ENCODE assay signal across 10 mouse cellular contexts in genomic region chr4:152349837-152350381, GRCm38 (mm10). TPM values are rescaled to one million over a fixed set of nuclear protein-coding genes. Genes with fewer than 3 reads are reported as not detected.
DNase-seq lines count a peak whose midpoint lies in the region; ATAC-seq and TF ChIP-seq lines count a peak whose summit lies in the region.
"Had no signal": no experiment of that assay in that cellular context is flagged by ENCODE, and none has a peak within 500 bp of the region (broad histone marks: within the 10 kb centered on the region; RNA-seq: fewer than 3 reads in every experiment).

No protein-coding gene starts in this region.

- H3K36me3 ChIP-seq in forebrain, embryonic 11.5 days (ENCODE audit: control insufficient read depth, insufficient read depth, low read length): no peaks in the 10 kb centered on the region
- H3K36me3 ChIP-seq in intestine, postnatal 0 days (ENCODE audit: control insufficient read depth, insufficient read depth): no peaks in the 10 kb centered on the region
- H3K36me3 ChIP-seq: lung, embryonic 15.5 days had no signal

- no peak overlapping the region for H3K9ac ChIP-seq in forebrain, embryonic 11.5 days (ENCODE audit: low read length)
- H3K9ac ChIP-seq in intestine, postnatal 0 days (ENCODE audit: low read depth, low read length): no peak overlapping the region
- H3K9ac ChIP-seq: lung, embryonic 15.5 days had no signal

- no peak for TF ChIP-seq CTCF in intestine, postnatal 0 days (IDR thresholded peaks at IDR 0.05; ENCODE audit: low read depth)

- H3K4me3 ChIP-seq in forebrain, embryonic 11.5 days (ENCODE audit: low read depth, low read length): no peak overlapping the region
- H3K4me3 ChIP-seq in intestine, postnatal 0 days (ENCODE audit: low read depth, low read length): no peak overlapping the region
- H3K4me3 ChIP-seq: lung, embryonic 15.5 days had no signal

- H3K4me2 ChIP-seq in forebrain, embryonic 11.5 days (ENCODE audit: low read depth, low read length, severe bottlenecking): no peak overlapping the region
- 0 out of 2 replicates have a peak overlapping the region, but pooled peaks have one; percentile 6 for H3K4me2 ChIP-seq in intestine, postnatal 0 days (replicated peaks; ENCODE audit: low read depth)
- H3K4me2 ChIP-seq: lung, embryonic 15.5 days had no signal

- DNase-seq in embryo, embryonic 10 days (ENCODE audit: low spot score): peak; percentile 46
- no peak for DNase-seq in embryo, embryonic 9.5 days (ENCODE audit: extremely low spot score)
- peak; percentile 48 for DNase-seq in forebrain, embryonic 11.5 days (ENCODE audit: low spot score)
- peak; percentile 42 for DNase-seq in retina, embryonic 14.5 days (ENCODE audit: low spot score)
- DNase-seq in gastrocnemius, postnatal 10 days: no peak
- no peak for DNase-seq in kidney, adult 8-10 months
- no peak for DNase-seq in cerebellum, adult 18-20 months

- 18% methylated on average over 17 of the region's 17 CpGs for WGBS in forebrain, embryonic 11.5 days
- 5% methylated on average over 16 of the region's 17 CpGs for WGBS in intestine, postnatal 0 days

- peaks cover 9% of the 10 kb centered on the region for H3K4me1 ChIP-seq in forebrain, embryonic 11.5 days (replicated peaks; ENCODE audit: control insufficient read depth, insufficient read depth, low read length)
- no peaks in the 10 kb centered on the region; the same call in 1 of the 2 replicates for H3K4me1 ChIP-seq in intestine, postnatal 0 days (replicated peaks; ENCODE audit: control insufficient read depth, insufficient read depth, low read length)
- H3K4me1 ChIP-seq: lung, embryonic 15.5 days had no signal

- ATAC-seq in forebrain, embryonic 11.5 days (replicated peaks; ENCODE audit: low FRiP score): peak; percentile 45; the same call in 1 of the 2 replicates
- ATAC-seq in intestine, postnatal 0 days: no peak

- H3K27ac ChIP-seq in forebrain, embryonic 11.5 days (ENCODE audit: low read depth, low read length): 0 out of 2 replicates have a peak overlapping the region, but pooled peaks have one; percentile 7
- H3K27ac ChIP-seq in intestine, postnatal 0 days (ENCODE audit: low read depth, low read length): no peak overlapping the region
- H3K27ac ChIP-seq: lung, embryonic 15.5 days had no signal

- peaks cover 2% of the 10 kb centered on the region; the same call in 1 of the 2 replicates for H3K27me3 ChIP-seq in forebrain, embryonic 11.5 days (ENCODE audit: control insufficient read depth, insufficient read depth, low read length)
- H3K27me3 ChIP-seq in intestine, postnatal 0 days (replicated peaks; ENCODE audit: control insufficient read depth, insufficient read depth, low read length): peaks cover 10% of the 10 kb centered on the region; the same call in 1 of the 2 replicates

- no peaks in the 10 kb centered on the region for H3K9me3 ChIP-seq in forebrain, embryonic 11.5 days (ENCODE audit: control insufficient read depth, low read length)
- no peaks in the 10 kb centered on the region for H3K9me3 ChIP-seq in intestine, postnatal 0 days (ENCODE audit: control insufficient read depth)
- H3K9me3 ChIP-seq: lung, embryonic 15.5 days had no signal

RNA-seq across cellular contexts. Expression of gene Chd5, which starts 11.5 kb away (rescaled TPM):
- 1.3 and 1.5 TPM in 2 replicates for polyA plus RNA-seq in forebrain, embryonic 11.5 days (2014; fragmentation: Nextera tagmentation; extraction: Ambion mirVana)
- 1.4 and 1.5 TPM in 2 replicates for polyA plus RNA-seq in intestine, postnatal 0 days (2015; fragmentation: Nextera tagmentation; extraction: Ambion mirVana)
- total RNA-seq in gastrocnemius, postnatal 10 days (2021): under 1 TPM; 0.36 to 0.56 TPM

RNA-seq across cellular contexts. Expression of gene Rpl22, which starts 24.4 kb away (rescaled TPM):
- polyA plus RNA-seq in forebrain, embryonic 11.5 days (2014; fragmentation: Nextera tagmentation; extraction: Ambion mirVana): 310 and 360 TPM in 2 replicates
- 281 and 296 TPM in 2 replicates for polyA plus RNA-seq in intestine, postnatal 0 days (2015; fragmentation: Nextera tagmentation; extraction: Ambion mirVana)
- 100 to 1,000 TPM; 305 to 332 TPM for total RNA-seq in gastrocnemius, postnatal 10 days (2021)

RNA-seq across cellular contexts. Expression of gene Rnf207, which starts 31.1 kb away (rescaled TPM):
- 0.60 and 1.2 TPM in 2 replicates for polyA plus RNA-seq in forebrain, embryonic 11.5 days (2014; fragmentation: Nextera tagmentation; extraction: Ambion mirVana)
- polyA plus RNA-seq in intestine, postnatal 0 days (2015; fragmentation: Nextera tagmentation; extraction: Ambion mirVana): 0.69 and 0.70 TPM in 2 replicates
- under 1 TPM in 1 of 2 experiments, not detected in 1; 0.40 TPM for total RNA-seq in gastrocnemius, postnatal 10 days (2021)

RNA-seq across cellular contexts. Expression of gene Icmt, which starts 52.9 kb away (rescaled TPM):
- 22.1 and 23.6 TPM in 2 replicates for polyA plus RNA-seq in forebrain, embryonic 11.5 days (2014; fragmentation: Nextera tagmentation; extraction: Ambion mirVana)
- polyA plus RNA-seq in intestine, postnatal 0 days (2015; fragmentation: Nextera tagmentation; extraction: Ambion mirVana): 12.6 and 12.9 TPM in 2 replicates
- total RNA-seq in gastrocnemius, postnatal 10 days (2021): 10 to 100 TPM; 17.3 to 19.1 TPM

RNA-seq across cellular contexts. Expression of gene Hes3, which starts 58.4 kb away (rescaled TPM):
- 0.53 and 1.0 TPM in 2 replicates for polyA plus RNA-seq in forebrain, embryonic 11.5 days (2014; fragmentation: Nextera tagmentation; extraction: Ambion mirVana)
- not detected in 2 replicates for polyA plus RNA-seq in intestine, postnatal 0 days (2015; fragmentation: Nextera tagmentation; extraction: Ambion mirVana)
- total RNA-seq in gastrocnemius, postnatal 10 days (2021): not detected
- polyA plus RNA-seq: heart, postnatal 0 days; lung, embryonic 15.5 days had no signal

Comparison
In these comparisons a context has a peak if more than half of its experiments do, and no peak if none do; other contexts are left out.
1. DNase-seq: peak in embryo, embryonic 10 days (single experiment), forebrain, embryonic 11.5 days (single experiment) and retina, embryonic 14.5 days (single experiment); none in embryo, embryonic 9.5 days (single experiment), gastrocnemius, postnatal 10 days (single experiment), kidney, adult 8-10 months (0 of 2) and cerebellum, adult 18-20 months (0 of 2).